Mouse (Mus musculus): Measurements from ENCODE around the gene Eln. TPM values are rescaled to one million over a fixed set of nuclear protein-coding genes. Genes with fewer than 3 reads are reported as not detected.
A peak's percentile ranks its signal among the peaks of the same experiment; 100 is the strongest.

Eln gene
- total and polyA plus RNA-seq, 2 experiments from 2014 or later, result 19.1 to 45.1 TPM

DNA sequence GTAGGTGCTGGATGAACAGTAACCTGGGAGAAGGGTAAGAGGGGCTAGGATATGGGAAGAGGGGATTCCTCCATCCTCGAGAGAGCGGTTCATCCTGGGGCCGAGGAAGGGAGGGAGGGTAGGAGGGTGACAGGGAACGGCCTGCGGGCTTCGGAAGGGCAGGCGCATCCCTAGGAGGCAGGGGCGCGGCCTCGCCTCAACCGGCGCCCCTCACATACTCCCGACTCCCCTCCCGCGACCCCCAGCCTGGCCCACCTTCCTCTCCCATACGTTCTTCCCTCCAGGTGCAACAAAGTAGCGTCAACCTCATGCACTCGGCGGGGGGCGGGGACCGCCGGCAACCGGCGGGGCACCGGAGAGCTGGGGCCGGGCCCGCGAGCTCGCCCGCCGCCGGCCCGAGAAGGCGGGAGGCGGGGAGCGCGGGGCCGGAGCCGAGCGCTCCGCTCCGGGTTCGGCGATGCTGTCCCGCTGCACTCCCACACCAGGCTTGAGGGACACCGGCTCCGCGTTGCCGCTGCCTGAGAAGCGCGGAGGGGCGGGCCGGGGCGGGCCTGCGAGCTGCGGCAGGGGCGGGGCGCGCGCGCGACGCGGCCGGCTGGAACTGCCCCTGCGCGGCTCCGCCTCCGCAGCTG, 58.9 kb downstream of the Eln start, which contains the start of gene Limk1:
Gene Limk1, minus strand, starts transcription at position 513 of the 632 bp plus-strand sequence.
- WGBS, result 2% methylated on average over 54 of the region's 69 CpGs
- H3K27ac ChIP-seq (ENCODE audit: low read depth, low read length), result peak within 1 kb of the TSS; percentile 86
- ATAC-seq, result peak; percentile 5; the same call in 1 of the 2 replicates
- H3K36me3 ChIP-seq (ENCODE audit: insufficient read depth), result peaks cover 23% of the 10 kb centered on the region; the same call in 1 of the 2 replicates
- DNase-seq, result no peak
- peak within 1 kb of the TSS; percentile 91 for H3K9ac ChIP-seq
- H3K27me3 ChIP-seq (ENCODE audit: insufficient read depth, low read length), result no peaks in the 10 kb centered on the region
- H3K4me1 ChIP-seq (ENCODE audit: insufficient read depth), result no peaks in the 10 kb centered on the region
- H3K9me3 ChIP-seq (ENCODE audit: low read length), result no peaks in the 10 kb centered on the region
- H3K4me2 ChIP-seq (ENCODE audit: low read depth), result peak within 1 kb of the TSS; percentile 90
- peak within 1 kb of the TSS; percentile 90 for H3K4me3 ChIP-seq (ENCODE audit: low read depth, low read length)
- no peak for TF ChIP-seq CTCF (IDR thresholded peaks at IDR 0.05; ENCODE audit: low read depth)

- Histone ChIP-seq H3K4me2 (ENCODE audit: low read depth) (peak overlapping the region; percentile 90), H3K27me3 (ENCODE audit: insufficient read depth, low read length) (no peaks in the 10 kb centered on the region), H3K9ac (peak overlapping the region; percentile 91), H3K4me3 (ENCODE audit: low read depth, low read length) (peak overlapping the region; percentile 90), H3K27ac (ENCODE audit: low read depth, low read length) (no peak overlapping the region), H3K9me3 (ENCODE audit: low read length) (no peaks in the 10 kb centered on the region), H3K4me1 (ENCODE audit: insufficient read depth) (no peaks in the 10 kb centered on the region), H3K36me3 (ENCODE audit: insufficient read depth) (peaks cover 23% of the 10 kb centered on the region; the same call in 1 of the 2 replicates)
- ATAC-seq (no peak), DNase-seq (no peak)
- WGBS, result 93% methylated on average over 1 of the region's 1 CpGs
- TF ChIP-seq CTCF (IDR thresholded peaks at IDR 0.05; ENCODE audit: low read depth), result no peak
These were observed 59.9 kb downstream of the Eln start for GRCm38 (mm10) chr5:134687187-134687586.

- ATAC-seq (no peak), DNase-seq (no peak)
- 84% methylated on average over 6 of the region's 6 CpGs for WGBS
- no peak for TF ChIP-seq CTCF (IDR thresholded peaks at IDR 0.05; ENCODE audit: low read depth)
- peaks cover 23% of the 10 kb centered on the region; the same call in 1 of the 2 replicates for H3K36me3 ChIP-seq (ENCODE audit: insufficient read depth)
- no peak overlapping the region for H3K9ac ChIP-seq
- no peaks in the 10 kb centered on the region for H3K27me3 ChIP-seq (ENCODE audit: insufficient read depth, low read length)
- H3K27ac ChIP-seq (ENCODE audit: low read depth, low read length), result no peak overlapping the region
- H3K4me3 ChIP-seq (ENCODE audit: low read depth, low read length), result no peak overlapping the region
- no peak overlapping the region for H3K4me2 ChIP-seq (ENCODE audit: low read depth)
- H3K9me3 ChIP-seq (ENCODE audit: low read length), result no peaks in the 10 kb centered on the region
- H3K4me1 ChIP-seq (ENCODE audit: insufficient read depth), result no peaks in the 10 kb centered on the region
These were observed 60.6 kb downstream of the Eln start for GRCm38 (mm10) chr5:134686541-134686940.

DNA sequence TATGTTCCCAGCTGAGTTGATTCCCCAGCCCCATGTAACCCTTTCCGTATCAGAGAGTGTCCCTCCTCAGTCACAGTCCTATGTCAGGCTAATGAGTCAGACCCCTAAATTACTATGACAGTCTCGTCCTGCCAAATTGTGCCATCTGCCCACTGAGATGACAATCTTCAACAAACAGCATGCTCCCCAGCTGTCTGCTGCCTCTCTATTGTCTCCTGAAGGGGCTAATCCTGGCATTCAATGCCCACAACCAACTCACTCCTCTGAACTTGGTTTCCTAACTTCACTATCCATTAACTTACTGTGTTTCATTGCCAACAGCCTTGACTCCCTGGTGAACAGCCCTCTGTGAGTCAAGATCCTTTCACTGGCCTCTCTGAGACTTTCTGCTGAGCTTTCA, 62.7 kb downstream of the Eln start:
- no peak overlapping the region for H3K4me3 ChIP-seq (ENCODE audit: low read depth, low read length)
- H3K36me3 ChIP-seq (ENCODE audit: insufficient read depth), result peaks cover 33% of the 10 kb centered on the region; the same call in 1 of the 2 replicates
- no peak overlapping the region for H3K4me2 ChIP-seq (ENCODE audit: low read depth)
- no peak overlapping the region for H3K9ac ChIP-seq
- no peak overlapping the region for H3K27ac ChIP-seq (ENCODE audit: low read depth, low read length)
- H3K4me1 ChIP-seq (ENCODE audit: insufficient read depth), result no peaks in the 10 kb centered on the region
- 61% methylated on average over 2 of the region's 2 CpGs for WGBS
- TF ChIP-seq CTCF (IDR thresholded peaks at IDR 0.05; ENCODE audit: low read depth), result no peak
- no peak for ATAC-seq
- no peaks in the 10 kb centered on the region for H3K9me3 ChIP-seq (ENCODE audit: low read length)
- H3K27me3 ChIP-seq (ENCODE audit: insufficient read depth, low read length), result no peaks in the 10 kb centered on the region
- no peak for DNase-seq

DNA sequence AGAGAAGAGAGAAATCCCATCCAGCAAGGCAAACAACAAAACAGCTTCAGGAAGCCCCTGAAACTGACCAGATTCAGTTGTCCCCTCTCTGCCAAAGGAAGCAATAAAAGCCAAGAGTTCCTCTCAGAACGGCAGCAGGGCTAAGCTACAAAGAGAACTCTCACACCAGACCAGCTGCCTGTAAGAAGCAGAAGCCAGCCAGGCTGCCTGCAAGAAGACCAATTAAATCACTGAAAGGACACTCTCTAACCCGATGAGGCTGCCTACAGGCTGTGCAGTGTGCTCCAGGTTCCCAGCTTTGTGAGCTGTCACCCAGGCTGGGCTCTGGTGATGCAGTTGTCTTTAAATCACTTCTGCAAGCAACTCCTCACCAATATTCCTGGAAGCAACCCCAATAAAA, 63.3 kb downstream of the Eln start:
- no peaks in the 10 kb centered on the region for H3K4me1 ChIP-seq (ENCODE audit: insufficient read depth)
- H3K27ac ChIP-seq (ENCODE audit: low read depth, low read length), result no peak overlapping the region
- H3K4me3 ChIP-seq (ENCODE audit: low read depth, low read length), result no peak overlapping the region
- H3K36me3 ChIP-seq (ENCODE audit: insufficient read depth), result peaks cover 33% of the 10 kb centered on the region; the same call in 1 of the 2 replicates
- no peak overlapping the region for H3K4me2 ChIP-seq (ENCODE audit: low read depth)
- H3K9ac ChIP-seq, result no peak overlapping the region
- WGBS, result 48% methylated on average over 2 of the region's 2 CpGs
- DNase-seq (no peak), ATAC-seq (no peak)
- TF ChIP-seq CTCF (IDR thresholded peaks at IDR 0.05; ENCODE audit: low read depth), result no peak
- H3K9me3 ChIP-seq (ENCODE audit: low read length), result no peaks in the 10 kb centered on the region
- H3K27me3 ChIP-seq (ENCODE audit: insufficient read depth, low read length), result no peaks in the 10 kb centered on the region

DNA sequence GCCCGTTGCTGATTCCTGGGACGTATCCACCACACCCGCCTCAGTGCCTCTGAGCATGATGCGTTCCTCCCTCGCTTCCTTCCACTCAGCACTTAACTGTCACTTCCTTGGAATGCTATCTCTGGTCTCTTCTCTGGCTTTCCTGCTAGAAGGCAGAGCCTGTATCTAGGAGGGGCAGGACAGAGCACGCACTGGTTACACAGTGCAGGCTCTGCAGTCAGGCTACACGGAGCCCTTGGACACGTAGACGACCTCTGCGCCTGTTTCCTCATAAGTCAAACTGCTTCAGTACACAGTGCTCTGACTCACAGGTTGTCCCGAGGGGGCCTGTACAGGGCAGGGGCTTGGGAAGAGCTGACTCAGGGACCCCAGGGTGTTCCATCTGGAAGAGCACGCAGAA, 66.9 kb downstream of the Eln start:
- H3K4me1 ChIP-seq (ENCODE audit: insufficient read depth), result 0 out of 2 replicates have a peak, but pooled peaks cover 10% of the 10 kb centered on the region
- ATAC-seq (no peak), DNase-seq (no peak)
- TF ChIP-seq CTCF (IDR thresholded peaks at IDR 0.05; ENCODE audit: low read depth), result no peak
- no peaks in the 10 kb centered on the region for H3K27me3 ChIP-seq (ENCODE audit: insufficient read depth, low read length)
- peaks cover 25% of the 10 kb centered on the region; the same call in 1 of the 2 replicates for H3K36me3 ChIP-seq (ENCODE audit: insufficient read depth)
- 83% methylated on average over 12 of the region's 12 CpGs for WGBS
- H3K4me2 ChIP-seq (ENCODE audit: low read depth), result no peak overlapping the region
- H3K27ac ChIP-seq (ENCODE audit: low read depth, low read length), result no peak overlapping the region
- H3K4me3 ChIP-seq (ENCODE audit: low read depth, low read length), result no peak overlapping the region
- no peaks in the 10 kb centered on the region for H3K9me3 ChIP-seq (ENCODE audit: low read length)
- no peak overlapping the region for H3K9ac ChIP-seq

- no peak overlapping the region for H3K4me3 ChIP-seq (ENCODE audit: low read depth, low read length)
- 0 out of 2 replicates have a peak, but pooled peaks cover 10% of the 10 kb centered on the region for H3K4me1 ChIP-seq (ENCODE audit: insufficient read depth)
- no peak for TF ChIP-seq CTCF (IDR thresholded peaks at IDR 0.05; ENCODE audit: low read depth)
- no peaks in the 10 kb centered on the region for H3K9me3 ChIP-seq (ENCODE audit: low read length)
- H3K9ac ChIP-seq, result no peak overlapping the region
- WGBS, result 69% methylated on average over 8 of the region's 8 CpGs
- H3K27me3 ChIP-seq (ENCODE audit: insufficient read depth, low read length), result no peaks in the 10 kb centered on the region
- no peak overlapping the region for H3K4me2 ChIP-seq (ENCODE audit: low read depth)
- ATAC-seq (no peak), DNase-seq (no peak)
- H3K36me3 ChIP-seq (ENCODE audit: insufficient read depth), result peaks cover 16% of the 10 kb centered on the region; the same call in 1 of the 2 replicates
- no peak overlapping the region for H3K27ac ChIP-seq (ENCODE audit: low read depth, low read length)
These were observed 68.1 kb downstream of the Eln start for GRCm38 (mm10) chr5:134678827-134679546.
